Mouse (Mus musculus) heart, embryonic 16.5 days (tissue): Measurements from ENCODE around the gene Tnk2. TPM values are rescaled to one million over a fixed set of nuclear protein-coding genes. Genes with fewer than 3 reads are reported as not detected.

Experiments
- ATAC-seq: fragments of 200-750 bp; cut with Nextera tagmentation; replicated peaks from 2 replicates; pipeline ENCODE4 v1.8.0; 2017; ENCODE audit warnings: moderate number of reproducible peaks; ENCODE audit not compliant: insufficient read depth, low FRiP score; ENCODE audit errors: extremely low read depth
- H3K27ac ChIP-seq: fragments of 300-500 bp; sonication (generic); 2 replicates; pipeline ENCODE4 v1.5.1; 2014; ENCODE audit warnings: mild to moderate bottlenecking, low read length, control low read depth, moderate library complexity
- H3K27me3 ChIP-seq: fragments of 300-500 bp; sonication (generic); 2 replicates; pipeline ENCODE4 v1.6.1; 2014; ENCODE audit warnings: low read length, mixed read lengths; ENCODE audit not compliant: control insufficient read depth, insufficient read depth
- H3K36me3 ChIP-seq: fragments of 300-500 bp; sonication (generic); 2 replicates; pipeline ENCODE4 v1.6.1; 2014; ENCODE audit not compliant: control insufficient read depth, insufficient read depth
- H3K4me1 ChIP-seq: fragments of 300-500 bp; sonication (generic); 2 replicates; pipeline ENCODE4 v1.6.1; 2014; ENCODE audit warnings: low read length, mixed read lengths; ENCODE audit not compliant: control insufficient read depth, insufficient read depth
- H3K4me2 ChIP-seq: fragments of 300-500 bp; sonication (generic); 2 replicates; pipeline ENCODE4 v1.6.1; 2014; ENCODE audit warnings: low read depth, mild to moderate bottlenecking, control low read depth, low read length
- H3K4me3 ChIP-seq: fragments of 300-500 bp; sonication (generic); 2 replicates; pipeline ENCODE4 v1.5.1; 2014; ENCODE audit warnings: mild to moderate bottlenecking, control low read depth, low read length
- H3K9ac ChIP-seq: fragments of 300-500 bp; sonication (generic); 2 replicates; pipeline ENCODE4 v1.6.1; 2014; ENCODE audit warnings: low read length, control low read depth
- H3K9me3 ChIP-seq: fragments of 300-500 bp; sonication (generic); replicated peaks from 2 replicates; pipeline ENCODE4 v1.6.1; 2016; ENCODE audit warnings: low read length; ENCODE audit not compliant: control insufficient read depth
- WGBS: fragments of 180-500 bp; shearing (Covaris S2); extraction: QIAGEN DNeasy Blood & Tissue Kit; methylation state at CpG from one replicate; pipeline ENCODE4 v1.1.7; 2014; 5-methylcytosine and 5-hydroxymethylcytosine counted together
- polyA plus RNA-seq: library from polyadenylated mRNA; unstranded; fragments of >200 nt; fragmentation: Nextera tagmentation; extraction: Ambion mirVana; gene quantifications from 2 replicates; pipeline ENCODE4 v1.2.1, GENCODE M21; 2015

Gene Tnk2
- polyA plus RNA-seq, 1 experiment from 2014 or later, result 9.0 TPM

DNA sequence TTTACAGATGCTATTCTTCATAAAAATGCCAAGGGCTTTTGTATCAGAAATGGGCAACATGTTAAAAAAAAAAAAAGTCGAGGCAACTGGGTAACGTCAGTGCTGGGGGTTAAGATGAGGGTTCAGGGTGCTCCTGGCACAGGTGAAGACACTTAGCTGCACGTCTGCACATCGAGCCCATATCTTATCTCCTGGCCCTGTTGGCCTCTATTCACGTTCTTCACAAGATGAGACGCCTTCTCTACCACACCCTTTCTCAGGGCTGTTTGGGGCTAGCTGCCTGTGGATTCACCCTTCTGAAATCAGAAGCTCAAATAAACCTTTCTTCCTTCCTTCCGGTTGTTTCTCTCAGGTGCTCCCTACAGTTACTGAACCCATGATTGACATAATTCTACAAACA lies 79.5 kb downstream of the Tnk2 start:
- no peaks in the 10 kb centered on the region for H3K4me1 ChIP-seq
- no peak overlapping the region for H3K27ac ChIP-seq
- H3K27me3 ChIP-seq, result no peaks in the 10 kb centered on the region
- no peaks in the 10 kb centered on the region for H3K36me3 ChIP-seq
- WGBS, result 41% methylated on average over 7 of the region's 7 CpGs
- no peak overlapping the region for H3K4me3 ChIP-seq
- H3K4me2 ChIP-seq, result no peak overlapping the region
- no peak overlapping the region for H3K9ac ChIP-seq
- ATAC-seq, result no peak
- no peaks in the 10 kb centered on the region for H3K9me3 ChIP-seq

DNA sequence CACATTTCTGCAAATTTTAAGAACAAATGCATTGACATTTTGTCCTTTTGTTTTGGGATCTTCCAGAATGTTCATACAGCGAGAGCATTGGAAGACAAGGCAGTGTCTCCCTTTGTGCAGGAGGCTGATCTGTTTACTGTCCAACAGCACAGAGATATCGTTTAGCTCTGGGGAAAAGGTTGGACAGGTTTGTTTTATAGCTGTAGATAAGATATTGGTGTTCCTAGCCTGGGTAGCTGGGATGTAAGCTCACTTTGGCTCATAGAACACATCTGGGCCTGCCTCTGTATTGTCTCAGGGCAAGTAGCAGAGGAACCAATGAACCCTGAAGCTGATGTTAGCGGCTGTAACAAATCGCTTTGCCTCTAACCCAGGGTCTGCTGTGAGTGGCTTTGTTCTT lies 80.1 kb downstream of the Tnk2 start:
- Histone ChIP-seq H3K27ac (no peak overlapping the region), H3K4me2 (no peak overlapping the region), H3K27me3 (no peaks in the 10 kb centered on the region), H3K9me3 (no peaks in the 10 kb centered on the region), H3K9ac (no peak overlapping the region), H3K4me3 (no peak overlapping the region), H3K4me1 (no peaks in the 10 kb centered on the region), H3K36me3 (no peaks in the 10 kb centered on the region)
- WGBS, result 69% methylated on average over 4 of the region's 4 CpGs
- ATAC-seq, result no peak

DNA sequence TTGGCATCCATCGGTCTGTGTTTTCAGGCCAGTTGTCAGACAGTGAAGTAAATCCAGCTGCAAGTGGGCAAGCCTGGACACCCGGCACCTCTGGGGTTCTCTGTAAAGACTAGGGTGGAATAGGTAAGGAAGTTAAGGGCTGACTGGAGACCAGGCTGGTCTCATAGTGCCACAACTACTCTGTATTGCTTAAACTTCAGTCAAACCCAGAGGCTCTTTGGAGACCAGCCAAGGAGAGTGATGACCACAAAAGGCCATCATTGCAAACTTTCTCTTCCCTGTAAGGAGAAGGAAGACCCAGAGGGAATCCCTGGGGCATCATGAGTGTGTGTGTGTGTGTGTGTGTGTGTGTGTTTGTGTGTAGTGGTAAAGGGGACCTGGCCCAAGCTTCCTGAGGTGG lies 80.6 kb downstream of the Tnk2 start:
- Histone ChIP-seq H3K27me3 (no peaks in the 10 kb centered on the region), H3K4me2 (no peak overlapping the region), H3K9me3 (no peaks in the 10 kb centered on the region), H3K4me1 (no peaks in the 10 kb centered on the region), H3K9ac (no peak overlapping the region), H3K36me3 (no peaks in the 10 kb centered on the region), H3K27ac (no peak overlapping the region), H3K4me3 (no peak overlapping the region)
- WGBS, result 84% methylated on average over 2 of the region's 2 CpGs
- no peak for ATAC-seq

DNA sequence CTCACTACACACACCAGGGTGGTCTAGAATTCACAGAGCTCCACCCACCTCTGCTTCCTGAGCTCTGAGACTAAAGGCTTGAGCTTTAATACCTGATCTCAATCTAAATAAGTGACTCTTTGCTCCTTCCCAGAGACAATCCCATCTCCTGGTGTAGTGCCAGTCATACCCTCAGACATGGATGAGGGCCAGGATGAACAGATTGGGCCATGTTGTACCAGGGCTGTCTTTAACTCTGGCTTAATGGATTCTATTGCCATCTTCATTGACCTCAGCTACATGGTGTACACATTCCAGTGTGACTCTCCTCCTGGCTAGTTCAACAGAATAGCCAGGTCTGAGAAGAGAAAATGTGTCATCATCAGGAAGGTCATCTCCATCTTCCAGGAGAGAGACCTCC lies 82.8 kb downstream of the Tnk2 start:
- no peak overlapping the region for H3K4me3 ChIP-seq
- ATAC-seq, result no peak
- H3K4me2 ChIP-seq, result no peak overlapping the region
- H3K9ac ChIP-seq, result no peak overlapping the region
- no peaks in the 10 kb centered on the region for H3K27me3 ChIP-seq
- no peaks in the 10 kb centered on the region for H3K36me3 ChIP-seq
- no peaks in the 10 kb centered on the region for H3K4me1 ChIP-seq
- no peaks in the 10 kb centered on the region for H3K9me3 ChIP-seq
- H3K27ac ChIP-seq, result no peak overlapping the region

DNA sequence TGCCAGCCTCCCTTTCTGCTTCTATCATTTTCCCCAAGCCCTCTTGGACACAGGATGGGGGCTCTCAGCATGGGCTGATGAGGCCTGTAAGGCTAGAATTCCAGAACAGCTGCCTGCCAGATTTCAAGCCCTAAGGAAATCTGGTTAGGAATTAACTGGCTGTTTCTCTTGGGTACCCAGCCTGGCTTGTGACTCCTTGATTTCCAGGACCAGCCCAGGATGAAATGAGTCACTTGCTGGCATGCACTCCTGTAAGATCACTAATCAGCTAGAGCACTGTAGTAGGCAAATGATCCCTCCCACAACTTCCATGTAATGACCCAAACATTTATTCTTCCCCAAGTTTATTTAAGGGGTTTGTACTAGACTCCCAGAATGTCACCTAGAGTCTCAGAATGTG lies 84.6 kb downstream of the Tnk2 start:
- Histone ChIP-seq H3K9ac (no peak overlapping the region), H3K27me3 (no peaks in the 10 kb centered on the region), H3K4me2 (no peak overlapping the region), H3K4me1 (no peaks in the 10 kb centered on the region), H3K9me3 (no peaks in the 10 kb centered on the region), H3K4me3 (no peak overlapping the region), H3K36me3 (no peaks in the 10 kb centered on the region), H3K27ac (no peak overlapping the region)
- ATAC-seq, result no peak

DNA sequence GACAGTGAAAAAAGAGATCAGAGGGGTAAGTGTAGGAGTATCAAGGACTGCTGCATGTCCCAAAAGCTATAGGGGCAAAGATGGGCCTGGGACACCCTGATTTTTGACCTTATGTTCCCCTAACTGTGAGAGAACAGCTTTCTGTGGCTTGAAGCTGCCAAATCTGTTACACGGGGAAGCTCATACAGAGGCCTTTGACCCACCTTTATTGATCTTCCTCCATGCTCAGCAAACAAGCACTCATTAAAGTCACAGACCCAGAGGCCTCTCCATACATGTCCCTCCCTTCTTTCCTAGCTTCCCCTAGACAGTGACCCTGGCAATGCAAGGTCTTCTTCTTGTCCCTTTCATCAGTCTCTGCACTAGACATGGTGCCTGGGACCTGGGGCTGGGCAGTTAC lies 85.1 kb downstream of the Tnk2 start:
- Histone ChIP-seq H3K9ac (no peak overlapping the region), H3K27ac (no peak overlapping the region), H3K9me3 (0 out of 2 replicates have a peak, but pooled peaks cover 2% of the 10 kb centered on the region), H3K4me2 (no peak overlapping the region), H3K36me3 (no peaks in the 10 kb centered on the region), H3K4me3 (no peak overlapping the region), H3K4me1 (no peaks in the 10 kb centered on the region), H3K27me3 (no peaks in the 10 kb centered on the region)
- WGBS, result 75% methylated on average over 1 of the region's 1 CpGs
- no peak for ATAC-seq

Other genes starting within 250 kb of the Tnk2 start
- gene Tm4sf19, start 243.4 kb upstream of the Tnk2 start, polyA plus RNA-seq, result not detected in 2 replicates
- 21.3 and 22.8 TPM in 2 replicates for gene Tctex1d2, start 224.2 kb upstream of the Tnk2 start, polyA plus RNA-seq
- gene Pcyt1a, start 213.0 kb upstream of the Tnk2 start, polyA plus RNA-seq, result 38.8 and 42.3 TPM in 2 replicates
- gene Slc51a, start 156.0 kb upstream of the Tnk2 start, polyA plus RNA-seq, result 0.59 and 2.4 TPM in 2 replicates
- gene Zdhhc19, start 147.6 kb upstream of the Tnk2 start, polyA plus RNA-seq, result not detected in 2 replicates
- 49.2 and 53.8 TPM in 2 replicates for gene Tfrc, start 35.0 kb upstream of the Tnk2 start, polyA plus RNA-seq
- gene Muc4, start 92.0 kb downstream of the Tnk2 start, polyA plus RNA-seq, result 0.21 and 0.51 TPM in 2 replicates
- gene Muc20, start 153.6 kb downstream of the Tnk2 start, polyA plus RNA-seq, result 0.16 and 0.19 TPM in 2 replicates
- not detected in 2 replicates for gene Smbd1, start 166.6 kb downstream of the Tnk2 start, polyA plus RNA-seq
- 116 and 119 TPM in 2 replicates for gene Fyttd1, start 233.6 kb downstream of the Tnk2 start, polyA plus RNA-seq
- 32.7 and 33.2 TPM in 2 replicates for gene Rubcn, start 233.9 kb downstream of the Tnk2 start, polyA plus RNA-seq